Mouse (Mus musculus) limb, embryonic 14.5 days (tissue): ENCODE results near the gene Prrx2. TPM values are rescaled to one million over a fixed set of nuclear protein-coding genes. Genes with fewer than 3 reads are reported as not detected.
A peak's percentile ranks its signal among the peaks of the same experiment; 100 is the strongest.

Experiments used
- ATAC-seq: fragments of 200-750 bp; cut with Nextera tagmentation; 2 replicates; pipeline ENCODE4 v1.8.0; 2017; ENCODE audit warnings: low read depth, moderate number of reproducible peaks, moderate TSS enrichment; ENCODE audit not compliant: low FRiP score
- DNase-seq: peaks from one replicate; pipeline ENCODE4 v3.0.0-alpha.2; 2015; ENCODE audit warnings: low spot score
- H3K27ac ChIP-seq: fragments of 300-500 bp; sonication (generic); replicated peaks from 2 replicates; pipeline ENCODE4 v1.5.1; 2014; ENCODE audit warnings: low read depth, mild to moderate bottlenecking, low read length, moderate library complexity, mixed read lengths
- H3K27me3 ChIP-seq: fragments of 300-500 bp; sonication (generic); 2 replicates; pipeline ENCODE4 v1.6.1; 2014; ENCODE audit warnings: low read length, mixed read lengths; ENCODE audit not compliant: control insufficient read depth, insufficient read depth
- H3K36me3 ChIP-seq: fragments of 300-500 bp; sonication (generic); 2 replicates; pipeline ENCODE4 v1.6.1; 2014; ENCODE audit warnings: mild to moderate bottlenecking, low read length, moderate library complexity, mixed read lengths; ENCODE audit not compliant: control insufficient read depth, insufficient read depth
- H3K4me1 ChIP-seq: fragments of 300-500 bp; sonication (generic); 2 replicates; pipeline ENCODE4 v1.6.1; 2014; ENCODE audit warnings: antibody characterized with exemption, low read length, mixed read lengths; ENCODE audit not compliant: control insufficient read depth, insufficient read depth
- H3K4me2 ChIP-seq: fragments of 300-500 bp; sonication (generic); replicated peaks from 2 replicates; pipeline ENCODE4 v1.6.1; 2014; ENCODE audit warnings: low read depth, mild to moderate bottlenecking, low read length, moderate library complexity; ENCODE audit not compliant: severe bottlenecking
- H3K4me3 ChIP-seq: fragments of 300-500 bp; sonication (generic); replicated peaks from 2 replicates; pipeline ENCODE4 v1.5.1; 2014; ENCODE audit warnings: low read length
- H3K9ac ChIP-seq: fragments of 300-500 bp; sonication (generic); 2 replicates; pipeline ENCODE4 v1.6.1; 2014; ENCODE audit warnings: mild to moderate bottlenecking, low read depth, low read length, moderate library complexity; ENCODE audit not compliant: severe bottlenecking
- H3K9me3 ChIP-seq: fragments of 300-500 bp; sonication (generic); 2 replicates; pipeline ENCODE4 v1.6.1; 2016; ENCODE audit warnings: low read length; ENCODE audit not compliant: control insufficient read depth
- POLR2A ChIP-seq: fragments of 200-500 bp; IDR thresholded peaks from 2 replicates; pipeline ENCODE4 v1.8.0; 2012; ENCODE audit warnings: inconsistent platforms, mild to moderate bottlenecking, moderate library complexity, borderline replicate concordance; ENCODE audit not compliant: insufficient read depth, insufficient read length; ENCODE audit errors: extremely low read depth
- WGBS: fragments of 180-500 bp; shearing (Covaris S2); extraction: QIAGEN DNeasy Blood & Tissue Kit; methylation state at CpG from one replicate; pipeline ENCODE4 v1.1.7; 2014; 5-methylcytosine and 5-hydroxymethylcytosine counted together
- polyA plus RNA-seq, 2 experiments: library from polyadenylated mRNA; depleted of rRNA in 1 of 2; stranded (reverse) in 1 of 2; unstranded in 1 of 2; fragments of >200 nt; fragmentation: Nextera tagmentation in 1 of 2; extraction: Ambion mirVana in 1 of 2; gene quantifications; 2 replicates each; pipeline versions ENCODE4 v1.2.1 to v1.2.3; 2012 to 2014

Gene Prrx2
- polyA plus RNA-seq, 2 experiments: 93.1 to 176 TPM

DNA sequence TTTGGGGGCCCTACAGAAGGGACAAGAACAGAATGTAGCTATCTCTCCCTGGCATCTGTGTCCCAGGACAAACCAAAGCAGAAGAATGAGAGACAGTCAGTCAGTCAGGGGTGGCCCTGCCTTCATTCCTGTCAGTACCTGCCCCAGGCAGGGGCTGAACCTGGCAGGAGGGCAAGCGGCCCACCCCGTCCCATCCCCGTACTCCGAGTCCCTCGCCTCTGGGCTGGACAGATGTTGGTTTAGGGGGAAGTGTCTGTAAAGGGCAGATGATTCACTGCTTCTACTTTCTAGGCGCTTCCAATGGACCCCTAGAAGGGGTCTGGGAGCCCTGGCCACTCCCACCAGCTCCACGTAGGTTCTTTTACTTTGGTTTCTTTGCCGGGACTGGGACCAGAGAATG lies 67.5 kb downstream of the Prrx2 start:
- ATAC-seq (no peak), DNase-seq (no peak)
- TF ChIP-seq POLR2A: no peak
- Histone ChIP-seq H3K4me2 (peak overlapping the region; percentile 92), H3K9ac (peak overlapping the region; percentile 59), H3K36me3 (no peaks in the 10 kb centered on the region), H3K4me1 (peaks cover 28% of the 10 kb centered on the region), H3K4me3 (peak overlapping the region; percentile 53), H3K9me3 (no peaks in the 10 kb centered on the region), H3K27ac (no peak overlapping the region), H3K27me3 (no peaks in the 10 kb centered on the region)
- 28% methylated on average over 8 of the region's 8 CpGs for WGBS

DNA sequence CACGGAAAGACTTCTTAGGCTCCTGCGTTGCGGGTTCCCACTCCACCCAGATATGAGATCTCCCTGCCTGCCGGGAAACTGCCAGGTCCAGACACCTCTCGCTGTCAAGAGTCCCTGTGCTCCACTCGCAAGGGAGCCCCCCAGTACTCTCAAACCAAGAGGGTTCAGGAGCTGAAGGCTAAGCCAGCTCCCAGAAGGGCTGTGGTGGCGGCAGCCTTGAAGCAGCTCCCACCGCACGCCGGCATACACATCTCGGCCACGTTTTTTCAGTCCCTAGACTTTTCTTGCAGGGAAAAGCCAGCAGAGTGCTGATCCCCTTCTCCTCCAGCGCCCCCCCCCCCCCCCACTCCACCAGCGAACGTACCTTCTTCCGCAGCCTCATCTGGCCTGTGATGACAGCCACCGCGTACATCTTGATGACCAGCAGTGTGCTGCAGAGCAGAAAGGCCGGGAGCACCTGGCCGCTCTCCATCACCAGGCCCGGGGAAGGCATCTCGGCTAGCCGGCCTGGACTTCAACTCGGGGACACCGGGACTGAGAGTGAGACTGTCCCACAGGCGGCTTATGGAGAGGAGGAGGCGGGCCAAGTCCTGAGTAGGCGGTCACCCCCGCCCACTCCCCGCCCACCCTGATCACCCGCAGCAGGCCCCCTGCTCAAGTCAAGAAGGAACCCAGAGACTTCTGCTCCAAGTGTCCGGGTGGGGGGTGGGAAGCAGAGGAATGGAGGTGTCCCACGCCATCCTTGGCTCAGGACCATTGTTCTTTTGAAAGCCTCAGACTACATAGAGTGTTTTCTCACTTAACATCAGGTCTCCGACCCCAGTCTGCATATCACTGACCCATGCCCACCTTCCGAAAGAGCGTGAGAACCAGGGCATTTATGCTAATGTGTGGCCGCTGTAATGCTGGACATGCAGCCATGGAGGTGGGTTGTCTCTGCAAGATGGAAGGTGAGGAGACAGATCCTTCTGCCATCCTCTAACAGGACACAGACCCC lies 68.3 kb downstream of the Prrx2 start:
- 10% methylated on average over 33 of the region's 37 CpGs for WGBS
- H3K27ac ChIP-seq: no peak overlapping the region

DNA sequence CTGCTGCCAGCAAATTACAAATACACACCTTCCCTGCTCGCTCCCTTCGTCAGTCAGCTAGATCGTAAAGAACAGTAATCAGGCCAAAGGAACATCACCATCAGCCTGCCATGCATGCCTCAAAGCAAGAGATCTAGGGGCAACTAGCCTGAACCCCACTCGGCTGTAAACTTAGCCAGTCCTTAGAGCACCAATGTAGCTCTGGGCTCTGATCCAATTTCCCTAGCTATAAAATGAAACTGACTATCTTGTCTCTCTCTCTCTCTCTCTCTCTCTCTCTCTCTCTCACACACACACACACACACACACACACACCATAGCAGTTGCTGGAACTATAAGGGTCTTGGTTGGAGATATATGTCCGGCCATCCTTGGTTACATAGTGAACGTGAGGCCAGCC lies 69.5 kb downstream of the Prrx2 start:
- ATAC-seq (no peak), DNase-seq (no peak)
- Histone ChIP-seq H3K9me3 (no peaks in the 10 kb centered on the region), H3K9ac (no peak overlapping the region), H3K4me1 (peaks cover 22% of the 10 kb centered on the region), H3K27ac (no peak overlapping the region), H3K4me2 (no peak overlapping the region), H3K36me3 (no peaks in the 10 kb centered on the region), H3K27me3 (no peaks in the 10 kb centered on the region), H3K4me3 (no peak overlapping the region)
- 76% methylated on average over 6 of the region's 6 CpGs for WGBS
- no peak for TF ChIP-seq POLR2A

More for the DNA sequence above, 68.3 kb downstream of the Prrx2 start:
- H3K27me3 ChIP-seq: no peaks in the 10 kb centered on the region
- TF ChIP-seq POLR2A: no peak
- ATAC-seq (peak; percentile 83), DNase-seq (peak; percentile 56)
- no peaks in the 10 kb centered on the region for H3K9me3 ChIP-seq
- H3K4me3 ChIP-seq: peak overlapping the region; percentile 53
- peak overlapping the region; percentile 59 for H3K9ac ChIP-seq
- H3K36me3 ChIP-seq: no peaks in the 10 kb centered on the region
- peaks cover 22% of the 10 kb centered on the region for H3K4me1 ChIP-seq
- peak overlapping the region; percentile 92 for H3K4me2 ChIP-seq

DNA sequence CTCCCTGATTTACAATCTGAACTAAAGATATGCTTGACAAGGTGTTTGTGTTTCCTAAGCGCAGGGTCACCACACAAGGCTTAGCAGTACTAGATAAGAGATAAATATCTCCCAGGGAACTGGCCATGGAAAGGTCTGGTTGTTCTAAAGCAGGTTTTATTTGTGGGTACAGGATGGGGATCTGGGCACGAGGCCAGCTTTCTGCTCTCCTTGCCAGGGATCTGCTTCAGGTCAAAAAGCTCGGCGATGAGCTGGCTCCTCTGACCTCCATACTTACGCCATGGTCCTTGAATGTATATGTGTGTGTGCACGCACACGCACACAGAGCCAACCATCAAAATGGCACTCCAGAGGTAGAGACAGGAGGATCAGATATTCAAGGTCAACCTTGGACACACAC lies 70.2 kb downstream of the Prrx2 start:
- Histone ChIP-seq H3K9ac (no peak overlapping the region), H3K9me3 (no peaks in the 10 kb centered on the region), H3K4me1 (peaks cover 22% of the 10 kb centered on the region), H3K4me3 (no peak overlapping the region), H3K27me3 (no peaks in the 10 kb centered on the region), H3K4me2 (no peak overlapping the region), H3K27ac (no peak overlapping the region), H3K36me3 (no peaks in the 10 kb centered on the region)
- no peak for ATAC-seq
- 70% methylated on average over 7 of the region's 7 CpGs for WGBS
- no peak for TF ChIP-seq POLR2A
- no peak for DNase-seq

DNA sequence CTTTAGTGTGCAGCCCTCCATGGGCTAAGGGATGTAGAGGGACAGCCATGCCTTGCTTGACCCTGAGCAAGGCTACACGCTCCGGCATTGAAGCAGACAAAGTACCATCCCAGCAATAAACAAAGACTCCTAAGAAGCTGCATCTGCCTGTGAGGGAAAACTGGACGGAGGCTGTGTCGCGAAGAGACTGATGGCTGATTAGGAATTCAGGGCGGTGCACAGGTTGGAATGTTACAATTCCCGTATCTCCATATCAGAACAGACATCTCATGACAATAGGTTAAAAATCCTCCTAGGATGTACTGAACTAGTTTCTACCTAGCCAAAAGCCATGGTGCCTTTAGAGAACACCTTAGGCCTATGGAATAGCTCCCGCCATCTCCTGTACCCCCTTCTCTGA lies 71.1 kb downstream of the Prrx2 start:
- WGBS: 86% methylated on average over 8 of the region's 8 CpGs

More for the DNA sequence above, 71.1 kb downstream of the Prrx2 start:
- DNase-seq: no peak
- H3K4me2 ChIP-seq: no peak overlapping the region
- no peak for TF ChIP-seq POLR2A
- H3K27me3 ChIP-seq: no peaks in the 10 kb centered on the region
- H3K27ac ChIP-seq: no peak overlapping the region
- H3K36me3 ChIP-seq: no peaks in the 10 kb centered on the region
- H3K4me3 ChIP-seq: no peak overlapping the region
- H3K9me3 ChIP-seq: no peaks in the 10 kb centered on the region
- H3K9ac ChIP-seq: no peak overlapping the region
- no peak for ATAC-seq
- peaks cover 22% of the 10 kb centered on the region for H3K4me1 ChIP-seq
